Mouse (Mus musculus): ENCODE measurements around the gene Ncam1. TPM values are rescaled to one million over a fixed set of nuclear protein-coding genes. Genes with fewer than 3 reads are reported as not detected.

Gene Ncam1
- polyA plus RNA-seq, 1 experiment from 2014 or later = 163 TPM

DNA sequence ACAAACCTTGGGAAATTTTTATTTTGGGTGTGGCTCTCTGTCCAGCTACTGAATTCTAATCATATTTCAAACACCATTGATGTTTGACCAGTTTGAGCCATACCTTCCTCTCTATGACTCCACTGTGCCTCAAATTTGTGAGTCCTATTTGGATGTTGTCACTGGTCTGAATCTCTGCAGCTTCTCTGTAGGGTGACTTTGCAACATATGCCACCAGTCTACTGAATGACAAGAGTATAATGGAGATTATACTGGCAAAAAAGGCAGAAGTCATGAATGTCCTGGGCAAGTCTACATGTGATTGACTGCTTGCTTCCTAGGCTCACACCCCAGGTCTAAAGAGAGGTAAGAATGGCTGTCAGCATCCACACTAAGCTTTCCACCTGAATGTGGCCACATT is 186.3 kb downstream of the Ncam1 start:
- DNase-seq (ENCODE audit: low spot score) (no peak), ATAC-seq (no peak)
- Histone ChIP-seq H3K4me2 (ENCODE audit: low read length) (no peak overlapping the region), H3K27me3 (replicated peaks; ENCODE audit: control insufficient read depth, insufficient read depth, low read length) (no peaks in the 10 kb centered on the region), H3K4me1 (ENCODE audit: control insufficient read depth, insufficient read depth, low read length) (peaks cover 2% of the 10 kb centered on the region), H3K36me3 (ENCODE audit: control insufficient read depth, insufficient read depth, low read length) (no peaks in the 10 kb centered on the region), H3K9ac (ENCODE audit: low read length) (no peak overlapping the region), H3K4me3 (ENCODE audit: low read depth, low read length) (no peak overlapping the region), H3K27ac (ENCODE audit: low read depth, low read length) (no peak overlapping the region), H3K9me3 (replicated peaks; ENCODE audit: control insufficient read depth, low read length) (no peaks in the 10 kb centered on the region)

- DNase-seq (ENCODE audit: low spot score) = no peak
- no peak overlapping the region for H3K27ac ChIP-seq (ENCODE audit: low read depth, low read length)
- H3K36me3 ChIP-seq (ENCODE audit: control insufficient read depth, insufficient read depth, low read length) = no peaks in the 10 kb centered on the region
- WGBS = 82% methylated on average over 2 of the region's 2 CpGs
- peaks cover 21% of the 10 kb centered on the region for H3K4me1 ChIP-seq (ENCODE audit: control insufficient read depth, insufficient read depth, low read length)
- H3K4me2 ChIP-seq (ENCODE audit: low read length) = no peak overlapping the region
- no peak overlapping the region for H3K4me3 ChIP-seq (ENCODE audit: low read depth, low read length)
- no peak overlapping the region for H3K9ac ChIP-seq (ENCODE audit: low read length)
- H3K27me3 ChIP-seq (replicated peaks; ENCODE audit: control insufficient read depth, insufficient read depth, low read length) = no peaks in the 10 kb centered on the region
- no peak for ATAC-seq
- H3K9me3 ChIP-seq (replicated peaks; ENCODE audit: control insufficient read depth, low read length) = no peaks in the 10 kb centered on the region
Measured at GRCm38 (mm10) chr9:49608191-49608590, 190.5 kb downstream of the Ncam1 start.

DNA sequence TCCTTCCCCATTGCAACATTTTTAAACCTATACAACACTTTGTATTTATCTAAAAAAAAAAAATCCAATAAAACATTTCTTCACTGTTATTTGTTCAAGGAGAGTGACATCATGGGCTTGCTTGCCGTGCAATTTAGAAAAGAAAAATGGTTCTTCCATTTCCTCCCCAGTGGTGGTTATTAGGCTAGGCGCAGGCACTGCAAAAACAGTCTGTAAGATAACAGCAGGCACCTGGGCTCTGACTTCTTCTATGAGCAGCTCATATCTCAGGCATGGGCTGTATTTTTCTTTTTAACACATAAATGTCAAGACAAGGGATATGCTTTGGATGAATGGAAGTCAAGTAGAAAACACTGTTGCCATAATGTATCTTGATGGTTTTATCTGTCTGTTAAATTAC is 192.0 kb downstream of the Ncam1 start:
- Histone ChIP-seq H3K4me3 (ENCODE audit: low read depth, low read length) (no peak overlapping the region), H3K4me2 (ENCODE audit: low read length) (0 out of 2 replicates have a peak overlapping the region, but pooled peaks have one; percentile 7), H3K27ac (ENCODE audit: low read depth, low read length) (peak overlapping the region; percentile 55; the same call in 1 of the 2 replicates), H3K9me3 (replicated peaks; ENCODE audit: control insufficient read depth, low read length) (no peaks in the 10 kb centered on the region), H3K27me3 (replicated peaks; ENCODE audit: control insufficient read depth, insufficient read depth, low read length) (no peaks in the 10 kb centered on the region), H3K4me1 (ENCODE audit: control insufficient read depth, insufficient read depth, low read length) (peaks cover 22% of the 10 kb centered on the region), H3K9ac (ENCODE audit: low read length) (no peak overlapping the region; the same call in 1 of the 2 replicates), H3K36me3 (ENCODE audit: control insufficient read depth, insufficient read depth, low read length) (no peaks in the 10 kb centered on the region)
- ATAC-seq = 0 out of 2 replicates have a peak, but pooled peaks have one; percentile 26
- WGBS = 19% methylated on average over 2 of the region's 2 CpGs
- DNase-seq (ENCODE audit: low spot score) = peak; percentile 53

DNA sequence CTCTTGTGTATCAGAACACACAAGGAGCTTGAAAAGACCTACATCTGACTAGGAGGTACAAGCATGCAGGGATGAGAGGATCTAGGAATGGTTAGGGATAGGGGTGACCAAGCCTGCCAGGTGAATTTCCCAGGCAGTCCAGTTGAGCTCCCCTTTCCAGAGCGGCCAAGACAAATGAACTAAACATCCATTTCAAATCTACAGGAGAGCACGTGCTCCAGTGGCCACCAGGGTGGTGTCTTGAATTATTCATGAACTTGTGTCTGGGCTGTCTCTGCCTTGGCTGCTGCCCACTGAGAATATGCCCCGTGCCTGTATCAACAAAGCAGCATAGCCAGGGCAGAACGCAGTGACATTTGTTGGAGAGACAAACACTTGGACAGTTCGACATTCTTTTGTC is 192.4 kb downstream of the Ncam1 start:
- no peak overlapping the region for H3K27ac ChIP-seq (ENCODE audit: low read depth, low read length)
- no peaks in the 10 kb centered on the region for H3K27me3 ChIP-seq (replicated peaks; ENCODE audit: control insufficient read depth, insufficient read depth, low read length)
- ATAC-seq (peak; percentile 94), DNase-seq (ENCODE audit: low spot score) (peak; percentile 86)
- WGBS = 4% methylated on average over 5 of the region's 5 CpGs
- no peaks in the 10 kb centered on the region for H3K36me3 ChIP-seq (ENCODE audit: control insufficient read depth, insufficient read depth, low read length)
- H3K4me1 ChIP-seq (ENCODE audit: control insufficient read depth, insufficient read depth, low read length) = peaks cover 26% of the 10 kb centered on the region
- no peaks in the 10 kb centered on the region for H3K9me3 ChIP-seq (replicated peaks; ENCODE audit: control insufficient read depth, low read length)
- 0 out of 2 replicates have a peak overlapping the region, but pooled peaks have one; percentile 7 for H3K4me2 ChIP-seq (ENCODE audit: low read length)
- H3K9ac ChIP-seq (ENCODE audit: low read length) = no peak overlapping the region
- H3K4me3 ChIP-seq (ENCODE audit: low read depth, low read length) = no peak overlapping the region

DNA sequence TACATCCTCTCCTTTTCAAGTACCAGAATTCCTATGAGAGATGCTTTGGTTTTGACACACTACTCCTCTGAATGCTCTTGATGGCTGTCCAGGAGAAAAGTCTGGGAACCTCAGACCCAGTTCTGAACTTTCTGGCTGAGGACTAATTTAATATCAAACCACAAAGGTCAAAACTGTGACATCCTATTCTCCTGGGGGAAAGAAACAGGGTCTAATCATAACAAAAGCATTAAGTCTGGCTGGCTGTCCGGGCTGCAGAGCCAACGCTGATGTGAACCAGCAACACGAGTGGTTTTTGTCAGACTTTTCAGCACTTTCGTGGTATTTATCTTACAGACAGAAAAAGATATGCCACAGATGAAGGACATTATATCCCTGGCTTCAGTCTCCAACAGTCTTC is 192.9 kb downstream of the Ncam1 start:
- ATAC-seq (no peak), DNase-seq (ENCODE audit: low spot score) (no peak)
- WGBS = 56% methylated on average over 4 of the region's 4 CpGs
- peaks cover 27% of the 10 kb centered on the region for H3K4me1 ChIP-seq (ENCODE audit: control insufficient read depth, insufficient read depth, low read length)
- H3K27ac ChIP-seq (ENCODE audit: low read depth, low read length) = no peak overlapping the region
- no peaks in the 10 kb centered on the region for H3K9me3 ChIP-seq (replicated peaks; ENCODE audit: control insufficient read depth, low read length)
- no peak overlapping the region for H3K9ac ChIP-seq (ENCODE audit: low read length)
- no peak overlapping the region for H3K4me3 ChIP-seq (ENCODE audit: low read depth, low read length)
- no peak overlapping the region for H3K4me2 ChIP-seq (ENCODE audit: low read length)
- H3K36me3 ChIP-seq (ENCODE audit: control insufficient read depth, insufficient read depth, low read length) = no peaks in the 10 kb centered on the region
- no peaks in the 10 kb centered on the region for H3K27me3 ChIP-seq (replicated peaks; ENCODE audit: control insufficient read depth, insufficient read depth, low read length)

DNA sequence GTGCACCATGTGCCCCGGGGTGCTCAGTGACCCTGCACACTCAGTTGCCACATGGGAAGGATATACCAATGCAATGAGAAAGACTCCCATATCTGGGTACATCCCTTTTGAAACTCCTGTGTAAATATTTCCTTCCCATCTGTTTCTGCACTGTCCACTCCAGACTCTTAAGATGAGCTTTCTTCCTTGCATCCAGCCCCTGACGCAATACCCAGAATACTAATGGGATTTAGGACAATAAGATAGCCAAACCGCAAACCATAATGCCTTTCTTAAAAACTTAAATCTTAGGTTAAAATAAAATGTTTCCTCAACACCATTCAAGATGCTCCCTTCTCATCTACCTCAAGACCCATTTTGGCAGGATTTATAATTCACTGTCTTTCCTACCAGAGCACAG is 193.4 kb downstream of the Ncam1 start:
- WGBS = 94% methylated on average over 3 of the region's 3 CpGs
- Histone ChIP-seq H3K36me3 (ENCODE audit: control insufficient read depth, insufficient read depth, low read length) (no peaks in the 10 kb centered on the region), H3K27ac (ENCODE audit: low read depth, low read length) (no peak overlapping the region)

DNA sequence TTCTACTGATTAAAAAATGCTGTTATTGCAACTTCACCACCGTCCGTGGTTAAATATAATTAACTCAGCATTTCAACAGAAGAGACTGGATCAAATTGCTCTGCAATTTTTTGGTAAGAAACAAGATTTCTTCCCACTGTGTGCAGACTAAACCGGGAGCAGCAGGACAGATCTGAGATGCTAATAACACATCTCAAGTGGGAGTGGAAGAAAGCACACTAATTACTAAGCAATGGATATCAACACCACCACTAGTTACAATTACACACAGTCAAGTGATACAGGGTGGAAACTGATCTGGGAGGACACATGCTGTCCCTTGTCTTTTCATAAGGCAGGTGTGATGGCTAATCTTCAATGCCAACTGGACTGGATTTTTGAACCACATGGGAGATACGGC is 197.5 kb downstream of the Ncam1 start:
- WGBS = 57% methylated on average over 4 of the region's 4 CpGs
- peak; percentile 46 for ATAC-seq
- H3K9me3 ChIP-seq (replicated peaks; ENCODE audit: control insufficient read depth, low read length) = no peaks in the 10 kb centered on the region
- peaks cover 23% of the 10 kb centered on the region for H3K4me1 ChIP-seq (ENCODE audit: control insufficient read depth, insufficient read depth, low read length)
- H3K27ac ChIP-seq (ENCODE audit: low read depth, low read length) = peak overlapping the region; percentile 45; the same call in 1 of the 2 replicates
- no peaks in the 10 kb centered on the region for H3K27me3 ChIP-seq (replicated peaks; ENCODE audit: control insufficient read depth, insufficient read depth, low read length)
- no peak overlapping the region for H3K4me2 ChIP-seq (ENCODE audit: low read length)
- no peak overlapping the region for H3K4me3 ChIP-seq (ENCODE audit: low read depth, low read length)
- DNase-seq (ENCODE audit: low spot score) = no peak
- no peak overlapping the region for H3K9ac ChIP-seq (ENCODE audit: low read length)
- no peaks in the 10 kb centered on the region for H3K36me3 ChIP-seq (ENCODE audit: control insufficient read depth, insufficient read depth, low read length)

More for the DNA sequence above, 193.4 kb downstream of the Ncam1 start:
- no peak overlapping the region for H3K4me3 ChIP-seq (ENCODE audit: low read depth, low read length)
- H3K4me1 ChIP-seq (ENCODE audit: control insufficient read depth, insufficient read depth, low read length) = peaks cover 27% of the 10 kb centered on the region
- no peak overlapping the region for H3K9ac ChIP-seq (ENCODE audit: low read length)
- H3K9me3 ChIP-seq (replicated peaks; ENCODE audit: control insufficient read depth, low read length) = no peaks in the 10 kb centered on the region
- DNase-seq (ENCODE audit: low spot score) = no peak
- H3K27me3 ChIP-seq (replicated peaks; ENCODE audit: control insufficient read depth, insufficient read depth, low read length) = no peaks in the 10 kb centered on the region
- no peak overlapping the region for H3K4me2 ChIP-seq (ENCODE audit: low read length)
- no peak for ATAC-seq

DNA sequence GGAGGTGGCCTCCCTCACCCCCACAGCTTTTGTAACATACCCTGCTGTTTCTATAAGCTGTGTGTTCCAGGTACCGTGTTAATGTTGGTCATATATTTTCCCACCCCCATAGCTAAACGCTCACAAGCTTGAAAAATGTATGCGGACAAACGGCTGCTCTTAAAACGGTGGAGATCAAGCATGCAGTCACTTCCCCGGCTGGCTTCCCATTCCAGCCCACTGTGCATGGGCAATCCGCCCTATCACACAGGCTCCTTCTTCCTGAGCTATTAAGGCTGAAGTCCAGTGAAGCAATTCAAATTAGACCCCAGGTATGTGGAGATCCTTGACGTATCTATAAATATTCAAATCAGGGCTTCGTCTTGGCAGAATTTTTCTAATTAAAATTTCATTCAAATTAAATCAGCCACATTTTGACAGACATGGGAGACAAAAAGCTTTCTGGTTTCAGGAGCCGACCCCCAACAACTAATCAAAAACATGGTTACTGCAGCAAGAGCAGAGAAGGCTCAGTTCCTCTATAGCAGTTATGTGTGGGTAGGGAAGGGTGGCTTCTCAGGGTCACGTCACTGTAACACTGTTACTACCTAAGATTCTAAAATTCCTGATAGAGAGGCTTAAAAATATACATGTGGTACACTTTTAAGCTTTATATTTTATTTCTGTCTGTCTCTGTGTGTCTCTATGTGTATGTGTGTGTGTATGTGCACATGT is 202.9 kb downstream of the Ncam1 start:
- ATAC-seq (peak; percentile 71), DNase-seq (ENCODE audit: low spot score) (peak; percentile 86)
- no peaks in the 10 kb centered on the region for H3K27me3 ChIP-seq (replicated peaks; ENCODE audit: control insufficient read depth, insufficient read depth, low read length)
- H3K27ac ChIP-seq (ENCODE audit: low read depth, low read length) = peak overlapping the region; percentile 86
- 12% methylated on average over 11 of the region's 11 CpGs for WGBS
- H3K9ac ChIP-seq (ENCODE audit: low read length) = peak overlapping the region; percentile 43
- peak overlapping the region; percentile 33 for H3K4me2 ChIP-seq (ENCODE audit: low read length)
- peaks cover 44% of the 10 kb centered on the region for H3K4me1 ChIP-seq (ENCODE audit: control insufficient read depth, insufficient read depth, low read length)
- no peaks in the 10 kb centered on the region for H3K36me3 ChIP-seq (ENCODE audit: control insufficient read depth, insufficient read depth, low read length)
- no peak overlapping the region for H3K4me3 ChIP-seq (ENCODE audit: low read depth, low read length)
- H3K9me3 ChIP-seq (replicated peaks; ENCODE audit: control insufficient read depth, low read length) = no peaks in the 10 kb centered on the region

GRCm38 (mm10) chr9:49594876-49595634 is 203.7 kb downstream of the Ncam1 start:
- Histone ChIP-seq H3K9ac (ENCODE audit: low read length) (peak overlapping the region; percentile 43), H3K27me3 (replicated peaks; ENCODE audit: control insufficient read depth, insufficient read depth, low read length) (no peaks in the 10 kb centered on the region)
- 12% methylated on average over 7 of the region's 7 CpGs for WGBS

More at GRCm38 (mm10) chr9:49594876-49595634, 203.7 kb downstream of the Ncam1 start:
- peaks cover 51% of the 10 kb centered on the region for H3K4me1 ChIP-seq (ENCODE audit: control insufficient read depth, insufficient read depth, low read length)
- H3K36me3 ChIP-seq (ENCODE audit: control insufficient read depth, insufficient read depth, low read length) = no peaks in the 10 kb centered on the region
- H3K4me2 ChIP-seq (ENCODE audit: low read length) = peak overlapping the region; percentile 33
- no peaks in the 10 kb centered on the region for H3K9me3 ChIP-seq (replicated peaks; ENCODE audit: control insufficient read depth, low read length)
- peak overlapping the region; percentile 86 for H3K27ac ChIP-seq (ENCODE audit: low read depth, low read length)
- peak; percentile 30 for ATAC-seq
- H3K4me3 ChIP-seq (ENCODE audit: low read depth, low read length) = no peak overlapping the region
- peak; percentile 69 for DNase-seq (ENCODE audit: low spot score)

All from forebrain, embryonic 14.5 days (tissue).